Mouse (Mus musculus) forebrain, embryonic 16.5 days (tissue): Measurements from ENCODE around the gene Snx1. TPM values are rescaled to one million over a fixed set of nuclear protein-coding genes. Genes with fewer than 3 reads are reported as not detected.

Experiments used
- ATAC-seq: fragments of 200-750 bp; cut with Nextera tagmentation; 2 replicates; pipeline ENCODE4 v1.8.0; 2017; ENCODE audit warnings: mild to moderate bottlenecking, moderate library complexity
- H3K27ac ChIP-seq: fragments of 300-500 bp; sonication (generic); 2 replicates; pipeline ENCODE4 v1.5.1; 2014; ENCODE audit warnings: low read length, control low read depth
- H3K27me3 ChIP-seq: fragments of 300-500 bp; sonication (generic); replicated peaks from 2 replicates; pipeline ENCODE4 v1.6.1; 2014; ENCODE audit warnings: low read length; ENCODE audit not compliant: control insufficient read depth, insufficient read depth
- H3K36me3 ChIP-seq: fragments of 300-500 bp; sonication (generic); 2 replicates; pipeline ENCODE4 v1.6.1; 2014; ENCODE audit not compliant: control insufficient read depth, insufficient read depth
- H3K4me1 ChIP-seq: fragments of 300-500 bp; sonication (generic); replicated peaks from 2 replicates; pipeline ENCODE4 v1.6.1; 2014; ENCODE audit warnings: low read length; ENCODE audit not compliant: control insufficient read depth, insufficient read depth
- H3K4me2 ChIP-seq: fragments of 300-500 bp; sonication (generic); 2 replicates; pipeline ENCODE4 v1.6.1; 2014; ENCODE audit warnings: mild to moderate bottlenecking, low read length, control low read depth
- H3K4me3 ChIP-seq: fragments of 300-500 bp; sonication (generic); replicated peaks from 2 replicates; pipeline ENCODE4 v1.5.1; 2014; ENCODE audit warnings: mild to moderate bottlenecking, low read length, control low read depth
- H3K9ac ChIP-seq: fragments of 300-500 bp; sonication (generic); replicated peaks from 2 replicates; pipeline ENCODE4 v1.6.1; 2014; ENCODE audit warnings: low read depth, low read length, control low read depth
- H3K9me3 ChIP-seq: fragments of 300-500 bp; sonication (generic); 2 replicates; pipeline ENCODE4 v1.6.1; 2016; ENCODE audit warnings: low read length; ENCODE audit not compliant: control insufficient read depth
- WGBS: fragments of 180-500 bp; shearing (Covaris S2); extraction: QIAGEN DNeasy Blood & Tissue Kit; methylation state at CpG from one replicate; pipeline ENCODE4 v1.1.7; 2014; 5-methylcytosine and 5-hydroxymethylcytosine counted together
- polyA plus RNA-seq: library from polyadenylated mRNA; unstranded; fragments of >200 nt; fragmentation: Nextera tagmentation; extraction: Ambion mirVana; gene quantifications from 2 replicates; pipeline ENCODE4 v1.2.1, GENCODE M21; 2015

Snx1 gene
- polyA plus RNA-seq, 1 experiment from 2014 or later = 101 TPM

- Histone ChIP-seq H3K9ac (no peak overlapping the region), H3K4me2 (no peak overlapping the region), H3K4me1 (peaks cover 4% of the 10 kb centered on the region; the same call in 1 of the 2 replicates), H3K27ac (no peak overlapping the region), H3K9me3 (no peaks in the 10 kb centered on the region), H3K27me3 (no peaks in the 10 kb centered on the region), H3K36me3 (no peaks in the 10 kb centered on the region), H3K4me3 (no peak overlapping the region)
- ATAC-seq = no peak
- 89% methylated on average over 6 of the region's 6 CpGs for WGBS
Measured at GRCm38 (mm10) chr9:66158885-66159430, 32.6 kb upstream of the Snx1 start.

GRCm38 (mm10) chr9:66157958-66158830 is 31.8 kb upstream of the Snx1 start, which contains the start of gene Dapk2:
Gene Dapk2, plus strand, starts transcription at chr9:66158223.
- 4% methylated on average over 43 of the region's 58 CpGs for WGBS
- Histone ChIP-seq H3K27me3 (no peaks in the 10 kb centered on the region), H3K9ac (peak within 1 kb of the TSS; percentile 27; the same call in 1 of the 2 replicates), H3K4me1 (peaks cover 4% of the 10 kb centered on the region; the same call in 1 of the 2 replicates), H3K27ac (no peak within 1 kb of the TSS), H3K36me3 (no peaks in the 10 kb centered on the region), H3K4me3 (peak within 1 kb of the TSS; percentile 31), H3K9me3 (no peaks in the 10 kb centered on the region), H3K4me2 (peak within 1 kb of the TSS; percentile 48)
- ATAC-seq = peak; percentile 82

DNA sequence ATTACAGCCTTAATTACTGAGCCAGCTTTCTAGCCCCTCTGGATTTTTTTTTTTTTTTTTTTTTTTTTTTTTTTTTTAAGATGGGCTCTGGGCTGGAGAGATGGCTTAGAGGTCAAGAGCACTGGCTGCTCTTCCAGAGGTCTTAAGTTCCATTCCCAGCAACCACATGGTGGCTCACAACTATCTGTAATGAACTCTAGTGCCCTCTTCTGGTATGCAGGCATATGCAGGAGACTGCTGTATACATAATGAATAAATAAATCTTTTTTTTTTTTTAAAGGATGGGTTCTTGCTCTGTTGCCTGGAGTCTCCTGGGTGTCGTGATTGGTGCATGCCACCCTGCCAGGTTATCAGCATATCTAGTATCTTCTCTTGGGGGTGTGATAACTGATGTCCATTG is 29.1 kb upstream of the Snx1 start:
- H3K4me2 ChIP-seq = no peak overlapping the region
- no peak for ATAC-seq
- no peak overlapping the region for H3K9ac ChIP-seq
- no peaks in the 10 kb centered on the region for H3K9me3 ChIP-seq
- no peaks in the 10 kb centered on the region for H3K27me3 ChIP-seq
- WGBS = 95% methylated on average over 1 of the region's 1 CpGs
- H3K4me1 ChIP-seq = peaks cover 4% of the 10 kb centered on the region; the same call in 1 of the 2 replicates
- H3K4me3 ChIP-seq = no peak overlapping the region
- H3K36me3 ChIP-seq = no peaks in the 10 kb centered on the region
- no peak overlapping the region for H3K27ac ChIP-seq

- Histone ChIP-seq H3K36me3 (no peaks in the 10 kb centered on the region), H3K4me2 (no peak overlapping the region), H3K27ac (no peak overlapping the region), H3K27me3 (no peaks in the 10 kb centered on the region), H3K4me3 (no peak overlapping the region), H3K4me1 (peaks cover 4% of the 10 kb centered on the region; the same call in 1 of the 2 replicates), H3K9me3 (no peaks in the 10 kb centered on the region), H3K9ac (no peak overlapping the region)
- 94% methylated on average over 9 of the region's 9 CpGs for WGBS
- no peak for ATAC-seq
Measured at GRCm38 (mm10) chr9:66154013-66154412, 27.6 kb upstream of the Snx1 start.

DNA sequence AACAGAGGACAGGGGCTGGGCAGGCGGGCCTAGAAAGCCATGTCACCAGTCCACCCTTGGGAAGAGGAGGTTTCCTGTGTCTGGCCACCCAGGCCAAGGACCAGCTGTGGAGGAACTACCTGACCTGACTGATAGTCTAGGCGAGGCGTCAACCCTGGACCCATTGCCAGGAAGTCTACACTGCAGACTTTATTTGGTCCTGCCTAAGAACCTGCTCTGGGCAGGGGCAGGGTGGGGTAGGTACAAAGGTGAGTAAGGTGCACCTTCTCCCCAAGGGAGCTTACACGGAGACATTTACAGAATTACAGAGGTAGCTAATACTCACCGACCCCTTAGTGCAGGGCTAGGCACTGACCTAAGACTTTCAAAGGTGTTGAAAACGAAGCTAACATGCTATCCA is 27.2 kb upstream of the Snx1 start:
- Histone ChIP-seq H3K27me3 (no peaks in the 10 kb centered on the region), H3K4me1 (peaks cover 4% of the 10 kb centered on the region; the same call in 1 of the 2 replicates), H3K36me3 (no peaks in the 10 kb centered on the region), H3K4me3 (no peak overlapping the region), H3K27ac (no peak overlapping the region), H3K9me3 (no peaks in the 10 kb centered on the region), H3K4me2 (no peak overlapping the region), H3K9ac (no peak overlapping the region)
- WGBS = 94% methylated on average over 6 of the region's 6 CpGs
- ATAC-seq = no peak

DNA sequence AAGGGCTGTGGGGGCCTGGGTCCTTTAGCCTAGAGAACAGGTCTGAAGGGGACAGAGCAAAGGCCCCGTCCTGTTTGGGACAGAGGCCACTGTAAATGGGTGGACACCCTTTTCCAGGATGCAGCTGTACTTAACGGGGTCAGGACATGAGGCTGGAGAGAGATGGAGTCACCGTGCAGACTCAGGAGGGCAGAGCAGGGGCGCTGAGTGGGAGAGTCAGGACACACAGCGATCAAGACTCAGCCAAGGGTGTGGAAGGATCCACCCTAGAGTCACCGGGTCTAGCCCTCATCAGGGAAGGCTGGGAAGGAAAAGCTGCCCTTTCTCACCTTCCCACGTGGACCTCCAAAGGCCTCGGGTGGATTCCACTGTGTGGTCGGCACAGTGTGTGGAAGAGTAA is 25.6 kb upstream of the Snx1 start:
- Histone ChIP-seq H3K4me1 (no peaks in the 10 kb centered on the region), H3K27me3 (no peaks in the 10 kb centered on the region), H3K27ac (no peak overlapping the region), H3K4me2 (no peak overlapping the region), H3K9ac (no peak overlapping the region), H3K4me3 (no peak overlapping the region), H3K9me3 (no peaks in the 10 kb centered on the region), H3K36me3 (no peaks in the 10 kb centered on the region)
- WGBS = 73% methylated on average over 9 of the region's 9 CpGs
- no peak for ATAC-seq

- no peak for ATAC-seq
- no peaks in the 10 kb centered on the region for H3K27me3 ChIP-seq
- H3K4me1 ChIP-seq = no peaks in the 10 kb centered on the region
- H3K4me2 ChIP-seq = no peak overlapping the region
- H3K36me3 ChIP-seq = no peaks in the 10 kb centered on the region
- H3K27ac ChIP-seq = no peak overlapping the region
- no peaks in the 10 kb centered on the region for H3K9me3 ChIP-seq
- H3K4me3 ChIP-seq = no peak overlapping the region
- H3K9ac ChIP-seq = no peak overlapping the region
Measured at GRCm38 (mm10) chr9:66146141-66146540, 19.8 kb upstream of the Snx1 start.

GRCm38 (mm10) chr9:66144248-66144647 is 17.9 kb upstream of the Snx1 start:
- WGBS = 7% methylated on average over 6 of the region's 6 CpGs
- Histone ChIP-seq H3K4me2 (no peak overlapping the region), H3K4me3 (no peak overlapping the region), H3K27me3 (no peaks in the 10 kb centered on the region), H3K27ac (no peak overlapping the region), H3K36me3 (0 out of 2 replicates have a peak, but pooled peaks cover 5% of the 10 kb centered on the region), H3K9me3 (no peaks in the 10 kb centered on the region), H3K4me1 (no peaks in the 10 kb centered on the region), H3K9ac (no peak overlapping the region)
- ATAC-seq = peak; percentile 36; the same call in 1 of the 2 replicates

GRCm38 (mm10) chr9:66142265-66142664 is 15.9 kb upstream of the Snx1 start:
- peaks cover 9% of the 10 kb centered on the region for H3K36me3 ChIP-seq
- ATAC-seq = no peak
- H3K4me2 ChIP-seq = no peak overlapping the region
- H3K27me3 ChIP-seq = no peaks in the 10 kb centered on the region
- no peaks in the 10 kb centered on the region for H3K9me3 ChIP-seq
- no peak overlapping the region for H3K9ac ChIP-seq
- H3K4me1 ChIP-seq = no peaks in the 10 kb centered on the region
- WGBS = 82% methylated on average over 1 of the region's 1 CpGs
- no peak overlapping the region for H3K4me3 ChIP-seq
- no peak overlapping the region for H3K27ac ChIP-seq
